Mouse (Mus musculus) forebrain, embryonic 12.5 days (tissue): ENCODE results near the gene Ddhd1. TPM values are rescaled to one million over a fixed set of nuclear protein-coding genes. Genes with fewer than 3 reads are reported as not detected.

Experiments
- ATAC-seq: fragments of 200-750 bp; cut with Nextera tagmentation; 2 replicates; pipeline ENCODE4 v1.8.0; 2017; ENCODE audit warnings: moderate TSS enrichment; ENCODE audit not compliant: low FRiP score
- H3K27ac ChIP-seq: fragments of 300-500 bp; sonication (generic); 2 replicates; pipeline ENCODE4 v1.5.1; 2016; ENCODE audit warnings: mild to moderate bottlenecking
- H3K27me3 ChIP-seq: fragments of 300-500 bp; sonication (generic); 2 replicates; pipeline ENCODE4 v1.6.1; 2016; ENCODE audit warnings: mild to moderate bottlenecking
- H3K36me3 ChIP-seq: fragments of 300-500 bp; sonication (generic); replicated peaks from 2 replicates; pipeline ENCODE4 v1.6.1; 2016; ENCODE audit warnings: mild to moderate bottlenecking
- H3K4me1 ChIP-seq: fragments of 300-500 bp; sonication (generic); 2 replicates; pipeline ENCODE4 v1.6.1; 2016
- H3K4me2 ChIP-seq: fragments of 300-500 bp; sonication (generic); 2 replicates; pipeline ENCODE4 v1.6.1; 2016; ENCODE audit warnings: mild to moderate bottlenecking, moderate library complexity
- H3K4me3 ChIP-seq: fragments of 300-500 bp; sonication (generic); replicated peaks from 2 replicates; pipeline ENCODE4 v1.5.1; 2016; ENCODE audit warnings: mild to moderate bottlenecking
- H3K9ac ChIP-seq: fragments of 300-500 bp; sonication (generic); 2 replicates; pipeline ENCODE4 v1.6.1; 2016; ENCODE audit warnings: mild to moderate bottlenecking
- H3K9me3 ChIP-seq: fragments of 300-500 bp; sonication (generic); 2 replicates; pipeline ENCODE4 v1.6.1; 2016
- WGBS: fragments of 180-500 bp; shearing (Covaris S2); methylation state at CpG from one replicate; pipeline ENCODE4 v1.1.7; 2016; 5-methylcytosine and 5-hydroxymethylcytosine counted together
- polyA plus RNA-seq: library from polyadenylated mRNA; unstranded; fragments of >200 nt; fragmentation: Nextera tagmentation; extraction: Ambion mirVana; gene quantifications from 2 replicates; pipeline ENCODE4 v1.2.1, GENCODE M21; 2016

Gene Ddhd1
- polyA plus RNA-seq, 1 experiment from 2014 or later = 16.8 TPM

DNA sequence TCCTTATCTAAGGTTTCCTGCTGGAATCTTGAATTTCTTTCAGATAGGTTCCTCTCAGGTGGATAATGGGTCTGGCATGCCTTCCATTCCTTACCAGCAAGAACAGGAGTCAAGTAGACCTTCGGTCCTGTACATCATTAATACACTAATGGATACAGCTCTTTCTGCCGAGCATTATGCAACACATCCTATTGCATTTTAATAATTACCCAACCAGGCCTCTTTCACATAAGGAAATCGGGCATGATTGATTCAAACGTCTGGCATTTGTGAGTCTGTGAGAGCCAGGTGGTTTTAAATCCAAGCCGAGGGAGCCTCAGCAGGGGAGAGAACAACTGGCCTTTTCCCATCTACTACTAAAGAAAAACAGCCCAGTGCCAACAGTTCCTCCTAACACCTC lies 3.6 kb upstream of the Ddhd1 start:
- no peak overlapping the region for H3K4me3 ChIP-seq
- H3K36me3 ChIP-seq = no peaks in the 10 kb centered on the region
- H3K27me3 ChIP-seq = no peaks in the 10 kb centered on the region
- no peak for ATAC-seq
- no peak overlapping the region for H3K4me2 ChIP-seq
- H3K9me3 ChIP-seq = no peaks in the 10 kb centered on the region
- WGBS = 45% methylated on average over 5 of the region's 5 CpGs
- H3K27ac ChIP-seq = no peak overlapping the region
- peaks cover 5% of the 10 kb centered on the region for H3K4me1 ChIP-seq
- no peak overlapping the region for H3K9ac ChIP-seq

DNA sequence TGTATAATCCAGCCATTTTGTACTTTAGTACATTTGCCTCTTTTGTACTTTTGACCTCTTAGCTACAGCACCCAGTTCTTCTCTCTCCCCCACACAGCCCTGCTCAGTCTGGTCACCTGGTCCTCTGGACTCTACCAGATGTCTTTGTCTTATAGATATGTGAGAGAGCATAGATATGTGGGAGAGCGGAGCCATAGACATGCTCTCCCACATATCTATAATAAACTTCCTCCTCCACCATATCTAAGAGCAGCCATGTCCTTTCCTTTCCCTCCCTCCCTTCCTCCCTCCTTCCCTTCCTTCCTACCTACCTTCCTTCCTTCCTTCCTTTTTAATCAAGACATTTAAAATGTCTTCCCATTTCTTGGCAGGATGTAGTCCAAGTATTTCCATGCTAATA lies 2.4 kb upstream of the Ddhd1 start:
- ATAC-seq = no peak
- no peak overlapping the region for H3K9ac ChIP-seq
- no peaks in the 10 kb centered on the region for H3K9me3 ChIP-seq
- H3K4me1 ChIP-seq = peaks cover 17% of the 10 kb centered on the region
- no peaks in the 10 kb centered on the region for H3K27me3 ChIP-seq
- H3K27ac ChIP-seq = no peak overlapping the region
- H3K4me3 ChIP-seq = no peak overlapping the region
- H3K4me2 ChIP-seq = no peak overlapping the region
- H3K36me3 ChIP-seq = no peaks in the 10 kb centered on the region
- 95% methylated on average over 1 of the region's 1 CpGs for WGBS

DNA sequence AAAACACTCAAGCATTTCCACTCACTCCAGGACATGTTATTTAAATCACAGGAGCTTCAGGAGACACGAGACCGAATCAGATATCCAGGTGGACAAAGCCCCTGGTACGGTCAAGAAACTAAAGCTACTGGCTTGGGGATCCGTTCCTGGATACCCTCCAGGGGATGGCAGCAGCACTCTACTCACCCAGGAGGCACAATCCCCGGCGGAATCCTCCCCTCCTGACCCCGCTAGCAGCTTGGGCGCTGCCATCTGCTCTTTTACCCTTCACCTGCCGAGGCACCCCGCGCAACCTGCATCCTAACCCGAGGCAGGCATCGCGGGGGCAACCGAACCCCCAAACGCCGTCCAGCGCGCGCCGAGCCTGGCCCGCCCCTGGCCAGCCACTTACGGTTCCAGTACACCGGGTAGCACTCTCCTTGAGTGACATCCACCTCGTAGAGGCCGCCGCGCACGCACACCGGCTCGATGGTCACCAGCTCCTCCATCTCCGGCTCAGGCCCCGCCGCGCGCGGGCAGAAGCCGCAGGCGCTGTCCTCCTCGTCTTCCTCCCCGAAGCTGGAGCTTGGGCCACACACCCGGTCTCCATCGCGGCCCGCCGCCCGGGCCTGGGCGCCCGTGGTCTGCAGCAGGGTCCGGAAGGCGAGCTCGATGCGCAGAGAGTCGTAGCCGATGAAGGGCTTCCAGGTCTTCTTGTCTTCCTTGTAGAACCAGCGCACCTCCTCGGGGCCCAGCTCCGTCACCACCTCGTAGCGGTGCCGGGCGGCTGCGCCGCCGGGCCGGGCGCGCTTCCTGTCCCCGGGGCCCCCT lies 907 bp downstream of the Ddhd1 start:
- H3K27ac ChIP-seq = peak overlapping the region; percentile 97
- WGBS = under 1% methylated on average over 69 of the region's 69 CpGs
- no peaks in the 10 kb centered on the region for H3K27me3 ChIP-seq
- H3K36me3 ChIP-seq = no peaks in the 10 kb centered on the region
- peak overlapping the region; percentile 88 for H3K9ac ChIP-seq
- peak overlapping the region; percentile 86 for H3K4me3 ChIP-seq
- peak; percentile 56 for ATAC-seq
- H3K4me1 ChIP-seq = peaks cover 35% of the 10 kb centered on the region
- no peaks in the 10 kb centered on the region for H3K9me3 ChIP-seq
- H3K4me2 ChIP-seq = peak overlapping the region; percentile 85

DNA sequence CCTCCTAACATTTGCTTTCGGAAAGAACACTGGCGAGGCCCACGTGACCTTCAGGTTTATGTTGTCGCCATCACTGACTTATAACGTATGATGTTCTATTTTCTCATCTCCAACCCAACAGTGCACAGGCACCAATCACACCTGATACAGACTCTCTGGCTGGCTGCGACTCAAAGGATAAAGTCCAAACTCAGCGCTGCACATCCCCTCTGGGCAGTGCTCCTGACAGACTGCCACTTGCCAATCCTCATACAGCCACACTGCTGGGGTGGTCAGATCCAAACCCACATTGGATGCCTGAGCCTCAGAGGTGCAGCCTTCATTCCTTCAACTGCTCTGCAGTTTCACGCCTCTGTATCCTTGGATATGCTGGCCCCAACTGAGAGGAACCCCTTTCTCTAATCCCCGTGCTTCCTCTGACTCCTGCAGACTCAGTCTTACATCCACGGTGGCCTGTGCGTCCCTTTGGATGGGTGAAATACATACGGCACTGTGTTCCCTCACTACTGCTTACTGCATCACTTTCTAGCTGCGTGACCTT lies 3.0 kb downstream of the Ddhd1 start:
- peak overlapping the region; percentile 85; the same call in 1 of the 2 replicates for H3K4me2 ChIP-seq
- WGBS = 90% methylated on average over 13 of the region's 13 CpGs
- no peaks in the 10 kb centered on the region for H3K36me3 ChIP-seq
- H3K27me3 ChIP-seq = no peaks in the 10 kb centered on the region
- ATAC-seq = no peak
- H3K27ac ChIP-seq = no peak overlapping the region
- no peak overlapping the region for H3K4me3 ChIP-seq
- H3K9me3 ChIP-seq = no peaks in the 10 kb centered on the region
- H3K9ac ChIP-seq = peak overlapping the region; percentile 12; the same call in 1 of the 2 replicates
- H3K4me1 ChIP-seq = peaks cover 37% of the 10 kb centered on the region

DNA sequence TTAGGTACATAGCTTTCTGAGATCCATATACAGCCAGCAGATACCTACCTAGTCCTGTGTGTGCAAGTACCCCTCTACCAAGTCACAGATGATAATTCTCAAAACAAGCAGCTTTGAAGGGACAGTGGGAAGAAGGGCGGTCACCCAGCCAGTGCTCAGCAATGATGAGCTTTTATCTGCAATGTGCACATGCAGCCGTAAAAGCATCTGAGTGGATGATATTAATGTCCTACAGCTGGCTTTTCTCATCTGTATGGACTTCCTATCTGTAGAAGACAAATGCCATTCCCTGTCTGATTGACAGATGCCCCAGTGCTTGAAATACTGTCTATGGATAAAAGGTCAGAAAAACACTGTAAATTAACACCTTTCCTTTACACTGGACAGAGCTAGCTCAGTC lies 4.2 kb downstream of the Ddhd1 start:
- Histone ChIP-seq H3K9me3 (no peaks in the 10 kb centered on the region), H3K4me3 (no peak overlapping the region), H3K4me1 (peaks cover 46% of the 10 kb centered on the region), H3K27ac (no peak overlapping the region), H3K4me2 (no peak overlapping the region), H3K36me3 (no peaks in the 10 kb centered on the region), H3K9ac (no peak overlapping the region), H3K27me3 (no peaks in the 10 kb centered on the region)
- no peak for ATAC-seq
- WGBS = 87% methylated on average over 2 of the region's 2 CpGs

DNA sequence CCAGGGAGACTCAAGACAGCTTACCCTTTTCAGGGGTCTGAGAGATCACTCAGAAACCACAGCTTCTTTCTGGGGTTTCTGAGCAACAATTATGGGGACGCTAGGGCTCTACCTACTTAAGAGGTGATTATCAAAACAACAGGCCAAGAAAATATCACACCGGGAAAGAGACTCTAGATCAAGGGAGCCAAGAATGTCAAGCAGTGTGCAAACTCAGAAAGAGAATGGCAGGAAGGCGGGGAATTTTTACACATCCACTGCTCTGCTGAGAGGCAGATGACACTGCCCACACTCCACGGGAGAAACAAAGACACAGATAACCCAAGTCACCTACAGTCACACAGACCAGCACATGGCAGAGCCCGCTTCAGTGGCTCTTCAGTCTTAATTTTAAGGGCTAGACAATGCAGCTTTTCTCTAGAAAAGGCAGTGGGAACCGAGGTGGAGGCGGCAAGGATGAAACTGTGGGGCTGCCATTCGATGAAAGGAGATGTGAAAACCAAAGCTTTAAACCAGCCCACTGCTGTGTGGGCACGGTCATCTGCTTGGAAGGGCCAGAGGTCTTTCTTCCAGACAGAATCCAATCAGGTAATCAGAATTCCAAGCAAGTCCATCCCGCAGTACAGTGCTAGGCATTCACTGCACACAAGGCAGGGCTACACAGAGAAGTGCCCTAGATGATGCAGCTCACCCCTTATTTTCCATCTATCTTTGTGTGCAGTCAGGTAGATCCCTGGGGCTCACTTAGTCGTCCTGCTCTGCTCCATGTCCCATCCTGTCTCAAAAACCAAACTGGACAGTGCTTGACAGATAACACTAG lies 8.7 kb downstream of the Ddhd1 start:
- Histone ChIP-seq H3K36me3 (no peaks in the 10 kb centered on the region), H3K9me3 (no peaks in the 10 kb centered on the region), H3K27ac (no peak overlapping the region), H3K4me3 (no peak overlapping the region), H3K27me3 (no peaks in the 10 kb centered on the region; the same call in 1 of the 2 replicates), H3K9ac (peak overlapping the region; percentile 12; the same call in 1 of the 2 replicates), H3K4me1 (peaks cover 32% of the 10 kb centered on the region), H3K4me2 (no peak overlapping the region)
- 0 out of 2 replicates have a peak, but pooled peaks have one; percentile 20 for ATAC-seq
- 36% methylated on average over 11 of the region's 11 CpGs for WGBS

DNA sequence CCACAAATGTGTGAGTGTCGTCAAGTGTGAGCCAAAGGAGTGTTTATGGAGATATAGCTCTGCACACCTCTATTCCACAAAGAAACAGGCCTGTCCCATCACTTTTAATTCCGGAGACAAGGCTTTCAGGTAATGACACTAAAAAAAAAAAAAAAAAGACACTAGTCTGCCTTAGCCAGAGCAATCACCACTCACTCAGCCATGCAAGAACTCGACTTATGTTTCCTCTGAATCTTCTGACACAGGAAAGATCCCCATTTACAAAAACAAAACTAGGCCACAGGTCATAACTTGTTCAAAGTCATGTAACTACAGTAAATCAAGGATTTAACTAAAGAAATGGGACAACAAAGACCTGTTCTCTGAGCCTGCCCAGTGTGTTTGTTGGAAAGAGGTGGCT lies 9.8 kb downstream of the Ddhd1 start:
- Histone ChIP-seq H3K4me2 (no peak overlapping the region), H3K36me3 (no peaks in the 10 kb centered on the region), H3K9ac (no peak overlapping the region), H3K9me3 (no peaks in the 10 kb centered on the region), H3K27me3 (no peaks in the 10 kb centered on the region; the same call in 1 of the 2 replicates), H3K4me1 (peaks cover 42% of the 10 kb centered on the region), H3K4me3 (no peak overlapping the region), H3K27ac (no peak overlapping the region)
- 88% methylated on average over 3 of the region's 3 CpGs for WGBS
- ATAC-seq = no peak

DNA sequence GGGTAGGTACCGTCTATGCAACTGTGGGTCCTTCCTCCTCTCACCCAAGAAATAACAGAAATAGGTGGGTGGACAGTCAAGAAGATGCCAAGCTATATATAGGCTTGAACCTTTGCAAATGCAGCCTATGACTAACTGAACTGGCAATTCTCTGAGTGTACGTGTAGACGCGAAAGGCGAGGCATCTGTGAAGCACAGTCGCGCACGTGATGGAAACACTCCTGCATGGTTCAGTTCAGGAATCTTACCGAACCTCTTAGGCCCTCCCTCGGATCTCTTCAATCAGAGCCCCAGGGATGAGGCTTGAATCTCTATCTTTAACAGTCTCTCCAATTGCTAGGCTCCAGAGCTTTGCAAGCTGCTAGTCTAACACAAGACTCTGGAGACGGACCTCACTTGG lies 10.3 kb downstream of the Ddhd1 start:
- peaks cover 38% of the 10 kb centered on the region for H3K4me1 ChIP-seq
- no peak overlapping the region for H3K4me2 ChIP-seq
- WGBS = 95% methylated on average over 11 of the region's 11 CpGs
- no peak overlapping the region for H3K27ac ChIP-seq
- H3K27me3 ChIP-seq = no peaks in the 10 kb centered on the region; the same call in 1 of the 2 replicates
- no peaks in the 10 kb centered on the region for H3K36me3 ChIP-seq
- no peak overlapping the region for H3K4me3 ChIP-seq
- H3K9me3 ChIP-seq = no peaks in the 10 kb centered on the region
- no peak for ATAC-seq
- H3K9ac ChIP-seq = no peak overlapping the region

DNA sequence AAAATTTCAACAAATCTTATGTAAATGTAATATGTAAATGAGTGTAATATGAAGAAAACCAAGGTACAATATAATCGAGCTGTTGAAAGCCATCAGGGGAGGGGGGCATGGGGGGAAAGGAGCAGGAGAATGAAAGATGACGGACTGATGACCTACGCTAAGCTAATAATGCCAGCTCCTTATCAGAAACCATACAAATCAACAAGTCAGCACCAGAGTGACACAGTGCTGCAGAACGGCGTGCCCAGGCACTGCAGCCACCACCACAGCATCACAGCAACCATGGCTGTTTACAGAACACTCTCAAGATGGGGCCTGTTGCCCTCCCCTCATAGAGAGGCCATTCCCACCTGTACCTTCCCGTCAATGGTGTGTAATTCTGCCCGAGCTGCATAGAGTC lies 10.8 kb downstream of the Ddhd1 start:
- Histone ChIP-seq H3K4me2 (no peak overlapping the region), H3K4me1 (peaks cover 37% of the 10 kb centered on the region), H3K4me3 (no peak overlapping the region), H3K27ac (no peak overlapping the region), H3K27me3 (no peaks in the 10 kb centered on the region; the same call in 1 of the 2 replicates), H3K9me3 (no peaks in the 10 kb centered on the region), H3K36me3 (no peaks in the 10 kb centered on the region), H3K9ac (no peak overlapping the region)
- ATAC-seq = no peak
- WGBS = 91% methylated on average over 7 of the region's 7 CpGs

DNA sequence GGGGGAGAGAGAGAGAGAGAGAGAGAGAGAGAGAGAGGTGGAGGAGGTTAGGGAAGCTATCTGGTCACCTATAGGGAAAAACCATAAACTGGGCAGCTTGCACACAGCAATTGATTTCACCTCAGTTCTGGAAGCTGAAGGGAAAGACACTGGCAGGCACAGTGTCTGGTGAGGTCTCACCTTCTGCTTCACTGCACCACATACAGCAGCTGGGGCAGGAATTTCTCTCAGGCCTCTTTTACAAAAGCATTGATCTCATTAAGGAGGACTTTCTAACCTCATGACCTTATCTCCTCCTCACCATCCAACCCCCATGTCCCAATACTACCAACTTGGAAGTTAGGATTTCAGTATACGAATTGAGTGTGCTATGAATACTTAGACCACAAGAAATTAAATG lies 13.2 kb downstream of the Ddhd1 start:
- WGBS = 18% methylated on average over 1 of the region's 1 CpGs
- H3K4me1 ChIP-seq = peaks cover 42% of the 10 kb centered on the region
- no peak overlapping the region for H3K4me2 ChIP-seq
- no peaks in the 10 kb centered on the region; the same call in 1 of the 2 replicates for H3K27me3 ChIP-seq
- no peaks in the 10 kb centered on the region for H3K9me3 ChIP-seq
- H3K27ac ChIP-seq = 0 out of 2 replicates have a peak overlapping the region, but pooled peaks have one; percentile 8
- H3K9ac ChIP-seq = no peak overlapping the region
- H3K36me3 ChIP-seq = no peaks in the 10 kb centered on the region
- no peak for ATAC-seq
- no peak overlapping the region for H3K4me3 ChIP-seq

DNA sequence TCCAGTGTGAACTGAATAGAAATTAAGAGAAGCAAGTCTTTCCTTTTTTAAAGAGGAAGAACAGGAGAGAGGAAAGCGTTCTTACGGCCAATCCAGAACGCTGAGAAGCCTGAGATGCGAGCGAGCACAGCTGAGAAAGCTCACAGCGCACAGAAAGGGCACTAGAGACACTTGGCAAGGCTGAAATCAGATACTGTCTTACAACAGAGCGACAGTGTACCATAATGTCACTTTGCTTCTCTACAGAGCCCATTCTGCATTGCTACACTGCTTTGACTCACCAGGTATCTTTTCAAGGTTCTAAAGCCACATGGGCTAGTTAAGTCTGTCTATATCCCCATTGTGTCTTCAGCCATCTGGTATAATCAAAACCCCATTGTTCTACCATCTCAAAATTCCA lies 13.7 kb downstream of the Ddhd1 start:
- no peaks in the 10 kb centered on the region; the same call in 1 of the 2 replicates for H3K27me3 ChIP-seq
- peak overlapping the region; percentile 41 for H3K4me2 ChIP-seq
- 41% methylated on average over 7 of the region's 7 CpGs for WGBS
- no peaks in the 10 kb centered on the region for H3K36me3 ChIP-seq
- no peaks in the 10 kb centered on the region for H3K9me3 ChIP-seq
- no peak overlapping the region for H3K4me3 ChIP-seq
- H3K9ac ChIP-seq = no peak overlapping the region
- 0 out of 2 replicates have a peak, but pooled peaks have one; percentile 27 for ATAC-seq
- H3K27ac ChIP-seq = 0 out of 2 replicates have a peak overlapping the region, but pooled peaks have one; percentile 46
- peaks cover 37% of the 10 kb centered on the region for H3K4me1 ChIP-seq

DNA sequence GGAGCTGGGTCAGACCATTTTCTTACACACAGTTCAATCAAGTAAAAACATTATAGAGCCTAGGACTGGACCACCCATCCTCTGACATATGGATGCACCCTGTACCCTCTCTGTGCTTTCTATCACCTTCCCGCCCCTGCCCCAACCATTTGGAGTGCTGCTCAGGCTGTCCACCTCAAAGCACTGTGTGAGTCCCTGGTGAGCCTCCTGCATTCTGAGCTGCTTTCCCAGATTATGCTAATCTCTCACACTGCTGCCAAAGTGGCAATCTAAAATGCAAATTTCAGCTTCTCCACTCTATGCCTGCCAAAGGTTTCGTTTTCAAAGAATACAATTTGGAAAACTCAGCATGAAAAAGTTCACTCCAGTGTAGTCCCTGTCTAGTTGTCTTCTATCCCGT lies 14.5 kb downstream of the Ddhd1 start:
- H3K9me3 ChIP-seq = no peaks in the 10 kb centered on the region
- H3K4me2 ChIP-seq = peak overlapping the region; percentile 41
- H3K9ac ChIP-seq = no peak overlapping the region
- H3K4me1 ChIP-seq = peaks cover 33% of the 10 kb centered on the region
- 9% methylated on average over 3 of the region's 3 CpGs for WGBS
- peak overlapping the region; percentile 43; the same call in 1 of the 2 replicates for H3K27ac ChIP-seq
- ATAC-seq = peak; percentile 79; the same call in 1 of the 2 replicates
- no peak overlapping the region for H3K4me3 ChIP-seq
- H3K36me3 ChIP-seq = no peaks in the 10 kb centered on the region
- H3K27me3 ChIP-seq = no peaks in the 10 kb centered on the region; the same call in 1 of the 2 replicates
